Mouse (Mus musculus) gastrocnemius, adult 2 months (tissue): ENCODE data around the gene Usp43. TPM values are rescaled to one million over a fixed set of nuclear protein-coding genes. Genes with fewer than 3 reads are reported as not detected.

Experiments used
- DNase-seq: peaks from one replicate; pipeline ENCODE4 v3.0.0; 2022
- H3K27ac ChIP-seq: fragments of 200-600 bp; 2 replicates; pipeline ENCODE4 v1.8.1; 2022; ENCODE audit warnings: mild to moderate bottlenecking
- H3K4me3 ChIP-seq: fragments of 200-600 bp; 2 replicates; pipeline ENCODE4 v1.8.1; 2022; ENCODE audit warnings: mild to moderate bottlenecking, moderate library complexity
- CTCF ChIP-seq: fragments of 200-600 bp; IDR thresholded peaks from 2 replicates; pipeline ENCODE4 v1.8.1; 2022; ENCODE audit warnings: antibody characterized with exemption, mild to moderate bottlenecking, moderate library complexity
- intact Hi-C: fragments of 180-260 bp; cut with DNase I; formaldehyde crosslinking; loops from one replicate; pipeline ENCODE4 v1.15.1; 2025
- total RNA-seq, 2 experiments: library from RNA; stranded (reverse); gene quantifications; 2 replicates each; pipeline ENCODE4 v1.2.3; 2021

Usp43 gene
- total RNA-seq, 2 experiments from 2014 or later = 0.15 to 0.25 TPM

DNA sequence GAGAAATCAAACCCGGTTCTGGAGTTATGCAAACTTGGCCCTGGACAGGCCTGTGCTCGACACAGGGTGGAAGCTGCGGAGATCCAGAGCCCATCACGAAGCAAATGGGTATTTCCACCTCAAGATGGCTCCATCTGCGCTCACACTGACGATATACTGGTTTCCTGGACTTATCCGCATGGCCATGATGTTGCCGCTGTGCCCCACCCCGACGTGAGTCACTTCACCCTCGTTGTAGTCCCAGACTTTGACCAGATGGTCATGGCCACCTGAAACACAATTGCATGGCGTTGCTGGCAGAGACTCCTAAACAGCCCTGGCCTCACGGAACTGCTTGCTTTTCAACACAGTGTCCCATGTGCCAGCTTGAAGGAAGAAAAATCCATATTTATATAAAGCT is 3.0 kb upstream of the Usp43 start:
- TF ChIP-seq CTCF = no peak
- no peak for DNase-seq
- intact Hi-C loops = no loop called here
- no peak overlapping the region for H3K27ac ChIP-seq
- H3K4me3 ChIP-seq = no peak overlapping the region

DNA sequence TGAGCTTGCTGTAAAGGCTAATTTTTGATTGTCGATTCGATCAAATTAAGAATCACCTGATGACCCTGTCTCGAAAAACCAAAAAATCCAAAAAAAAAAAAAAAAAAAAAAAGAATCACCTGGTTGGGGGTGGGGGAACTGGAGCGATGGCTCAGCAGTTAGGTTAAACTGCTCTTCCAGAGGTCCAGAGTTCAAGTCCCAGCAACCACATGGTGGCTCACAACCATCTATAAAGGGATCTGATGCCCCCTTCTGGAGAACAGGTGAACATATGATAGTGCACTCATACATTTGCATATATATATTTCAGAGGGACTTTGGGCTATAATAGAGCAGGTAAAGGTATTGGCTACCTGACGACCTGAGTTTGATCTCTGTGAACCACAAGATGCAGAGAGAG is 1.8 kb upstream of the Usp43 start:
- intact Hi-C loops = loop anchor here (2.0 kb wide), 1 partner anchor 23 kb away; no protein-coding TSS in a partner anchor
- H3K27ac ChIP-seq = no peak overlapping the region
- peak; percentile 34; the same call in 1 of the 2 replicates for TF ChIP-seq CTCF
- no peak for DNase-seq
- no peak overlapping the region for H3K4me3 ChIP-seq

GRCm38 (mm10) chr11:67922755-67923125 is 787 bp upstream of the Usp43 start:
- Histone ChIP-seq H3K4me3 (peak overlapping the region; percentile 80), H3K27ac (peak overlapping the region; percentile 81)
- intact Hi-C loops = loop anchor here (2.0 kb wide), 1 partner anchor 22 kb away; no protein-coding TSS in a partner anchor
- TF ChIP-seq CTCF = peak; percentile 24
- peak; percentile 66 for DNase-seq

- peak overlapping the region; percentile 82 for H3K27ac ChIP-seq
- TF ChIP-seq CTCF = peak; percentile 34; the same call in 1 of the 2 replicates
- intact Hi-C loops = no loop called here
- peak overlapping the region; percentile 80 for H3K4me3 ChIP-seq
- peak; percentile 72 for DNase-seq
These were observed 694 bp downstream of the Usp43 start for GRCm38 (mm10) chr11:67921091-67921826.

DNA sequence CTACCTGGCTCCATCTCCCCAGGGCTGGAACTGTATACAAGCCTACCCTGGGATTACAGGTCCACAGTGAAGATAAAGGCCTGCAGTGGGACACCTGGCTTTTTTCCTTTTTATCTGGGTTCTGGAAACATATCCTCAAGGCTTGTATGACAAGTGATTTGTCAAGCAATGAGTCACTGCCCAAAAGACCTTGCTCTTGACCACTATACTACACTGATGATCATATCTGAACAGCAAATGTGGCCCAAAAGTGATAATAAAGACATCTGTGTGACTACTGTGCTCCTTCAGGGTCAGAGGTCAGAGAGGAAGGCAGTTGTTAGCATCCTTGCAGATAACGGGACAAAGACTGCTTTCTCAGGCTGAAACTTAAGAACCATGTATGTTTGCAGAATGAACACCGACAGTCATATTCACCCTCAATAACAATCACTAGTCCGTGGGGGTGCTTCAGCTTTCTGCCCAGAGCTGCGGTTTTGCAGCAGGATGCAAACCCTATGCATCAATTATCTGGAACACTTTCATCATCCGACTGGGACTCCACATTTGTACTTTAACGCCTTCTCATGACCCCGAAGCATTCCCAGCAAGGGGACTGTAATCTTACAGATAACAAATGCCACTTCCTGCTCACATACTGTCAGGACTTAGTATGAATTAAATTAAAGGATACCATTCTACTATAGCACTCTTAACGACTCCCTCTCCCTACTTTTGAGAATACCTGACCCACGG is 1.6 kb downstream of the Usp43 start:
- no peak for TF ChIP-seq CTCF
- intact Hi-C loops = no loop called here
- H3K4me3 ChIP-seq = peak overlapping the region; percentile 80; the same call in 1 of the 2 replicates
- DNase-seq = no peak
- 0 out of 2 replicates have a peak overlapping the region, but pooled peaks have one; percentile 3 for H3K27ac ChIP-seq

- Histone ChIP-seq H3K4me3 (no peak overlapping the region), H3K27ac (no peak overlapping the region)
- DNase-seq = no peak
- TF ChIP-seq CTCF = no peak
- intact Hi-C loops = no loop called here
These were observed 2.4 kb downstream of the Usp43 start for GRCm38 (mm10) chr11:67919593-67919992.

DNA sequence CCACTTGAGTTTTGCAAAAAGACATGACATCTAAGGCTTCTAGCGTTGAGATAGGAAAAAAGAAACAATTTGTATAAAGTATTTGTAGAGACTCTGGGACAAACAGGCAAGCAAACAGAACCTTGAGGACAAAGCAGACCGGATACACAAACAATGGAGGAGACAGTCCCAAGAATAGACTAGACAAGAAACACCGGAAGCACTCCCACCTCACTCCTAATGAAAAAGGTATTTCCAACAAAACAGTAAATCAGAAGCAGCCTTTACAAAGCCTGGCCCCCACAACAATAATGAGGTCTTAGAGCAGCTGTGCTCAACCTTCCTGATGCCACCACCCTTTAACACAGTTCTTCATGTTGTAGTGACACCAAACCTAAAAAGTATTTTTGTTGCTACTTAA is 4.8 kb downstream of the Usp43 start:
- TF ChIP-seq CTCF = no peak
- no peak overlapping the region for H3K4me3 ChIP-seq
- DNase-seq = no peak
- H3K27ac ChIP-seq = no peak overlapping the region; the same call in 1 of the 2 replicates
- intact Hi-C loops = no loop called here

DNA sequence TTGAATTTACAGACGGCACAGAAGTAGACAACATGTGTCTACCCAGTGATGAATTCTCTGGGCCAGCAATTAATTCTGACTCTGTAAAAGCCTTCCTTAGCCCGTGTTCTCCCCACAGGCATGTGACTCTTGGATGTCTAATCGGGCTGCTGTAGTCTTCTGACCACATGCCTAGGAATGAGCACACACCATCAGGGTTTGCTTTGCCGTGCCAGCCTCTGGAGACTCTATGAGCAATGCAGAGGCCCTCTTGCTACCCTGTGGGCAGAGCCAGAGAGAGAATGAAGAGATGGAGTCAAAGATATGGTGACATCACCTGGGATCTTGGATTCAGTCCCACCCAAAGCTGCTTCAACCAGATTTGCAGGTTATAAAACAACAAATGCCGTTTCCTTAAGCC is 10.9 kb downstream of the Usp43 start:
- no peak for DNase-seq
- TF ChIP-seq CTCF = no peak
- intact Hi-C loops = no loop called here
- Histone ChIP-seq H3K27ac (no peak overlapping the region), H3K4me3 (no peak overlapping the region)

- TF ChIP-seq CTCF = no peak
- DNase-seq = no peak
- intact Hi-C loops = no loop called here
- Histone ChIP-seq H3K4me3 (no peak overlapping the region), H3K27ac (no peak overlapping the region)
These were observed 18.2 kb downstream of the Usp43 start for GRCm38 (mm10) chr11:67903756-67904155.

DNA sequence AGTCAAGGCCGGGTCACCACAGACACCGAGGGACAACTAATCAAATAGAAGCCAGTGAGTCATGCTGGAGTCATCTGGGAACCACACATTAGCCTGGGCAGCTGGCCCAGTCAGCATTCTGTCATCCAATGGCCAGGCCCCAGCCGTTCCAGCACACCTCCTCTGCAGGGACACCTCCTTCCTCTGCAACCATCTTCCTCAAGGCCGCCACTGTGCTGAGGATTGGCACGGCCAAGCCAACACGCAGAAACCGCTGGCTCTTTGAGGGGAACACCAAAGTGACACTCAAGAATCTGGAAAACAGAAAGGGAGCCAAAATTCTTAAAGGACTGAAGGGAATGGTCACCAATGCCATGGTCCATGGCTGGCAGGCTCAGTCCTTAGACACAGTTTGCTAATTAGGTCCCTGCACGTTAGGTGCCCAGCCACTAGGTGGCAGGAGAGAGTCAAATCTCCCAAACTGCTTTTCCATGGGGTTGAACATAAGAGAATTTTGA is 24.8 kb downstream of the Usp43 start:
- intact Hi-C loops = loop anchor here (10.0 kb wide), 1 partner anchor 508 kb away; the partner anchor contains the start of gene Ntn1
- peak; percentile 96 for TF ChIP-seq CTCF
- Histone ChIP-seq H3K27ac (peak overlapping the region; percentile 13; the same call in 1 of the 2 replicates), H3K4me3 (0 out of 2 replicates have a peak overlapping the region, but pooled peaks have one; percentile 11)
- DNase-seq = peak; percentile 84

DNA sequence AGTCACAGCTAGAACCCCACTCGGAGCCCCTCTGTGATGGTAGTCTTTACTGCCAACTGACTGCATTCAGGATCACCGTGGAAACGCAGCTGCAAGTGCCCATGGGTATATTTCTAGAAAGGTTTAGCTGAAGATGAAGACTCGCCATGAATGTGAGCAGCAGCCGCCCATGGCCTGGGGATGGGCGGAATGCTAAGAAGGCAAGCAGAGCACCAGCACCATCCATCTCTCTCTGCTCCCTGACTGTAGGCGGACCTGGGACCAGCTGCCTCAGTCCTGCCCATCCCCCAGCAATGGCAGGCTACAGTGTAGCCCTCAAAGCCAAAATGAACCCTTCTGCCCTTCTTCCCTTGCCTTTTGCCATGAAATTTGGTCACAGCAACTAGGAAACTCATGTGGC is 26.3 kb downstream of the Usp43 start:
- H3K27ac ChIP-seq = no peak overlapping the region

GRCm38 (mm10) chr11:67888521-67888920 is 33.4 kb downstream of the Usp43 start:
- intact Hi-C loops = no loop called here
- no peak for TF ChIP-seq CTCF
- H3K27ac ChIP-seq = no peak overlapping the region
- no peak overlapping the region for H3K4me3 ChIP-seq
- DNase-seq = no peak

More for the DNA sequence above, 26.3 kb downstream of the Usp43 start:
- no peak for TF ChIP-seq CTCF
- DNase-seq = no peak
- no peak overlapping the region for H3K4me3 ChIP-seq
- intact Hi-C loops = loop anchor here (10.0 kb wide), 1 partner anchor 509 kb away; the partner anchor contains the start of gene Ntn1

DNA sequence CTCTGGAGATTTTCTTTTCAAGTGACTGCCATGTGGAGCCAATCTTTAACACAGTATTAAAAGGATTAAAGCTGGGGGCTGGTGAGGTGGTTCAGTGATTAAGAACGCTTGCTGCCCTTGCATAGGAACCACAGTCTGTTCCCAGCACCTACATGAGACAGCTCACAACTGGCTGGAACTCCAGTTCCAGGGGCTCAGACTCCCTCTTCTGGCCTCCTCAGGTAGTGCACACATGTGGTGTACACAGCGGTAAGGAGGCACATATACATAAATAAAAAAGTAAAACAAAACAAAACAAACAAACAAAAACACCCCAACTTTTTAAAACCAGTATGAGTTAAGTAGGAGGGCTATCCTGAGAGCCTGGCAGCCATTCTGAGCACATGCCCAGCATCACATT is 36.0 kb downstream of the Usp43 start:
- DNase-seq = no peak
- TF ChIP-seq CTCF = no peak
- Histone ChIP-seq H3K27ac (no peak overlapping the region; the same call in 1 of the 2 replicates), H3K4me3 (no peak overlapping the region)
- intact Hi-C loops = no loop called here
